Mouse (Mus musculus) cortical plate, adult 2 months (tissue): ENCODE data around the gene Aak1.

Source experiments
- CTCF ChIP-seq: fragments of 200-500 bp; IDR thresholded peaks from 2 replicates; pipeline ENCODE4 v1.5.1; 2011; ENCODE audit warnings: mild to moderate bottlenecking, control low read depth, low read length; ENCODE audit not compliant: insufficient read depth; ENCODE audit errors: extremely low read depth
- POLR2A ChIP-seq: fragments of 200-500 bp; IDR thresholded peaks from 2 replicates; pipeline ENCODE4 v1.6.1; 2011; ENCODE audit warnings: mild to moderate bottlenecking, low read length, control low read depth; ENCODE audit not compliant: insufficient read depth; ENCODE audit errors: extremely low read depth

- TF ChIP-seq CTCF (no peak), POLR2A (no peak)
Observed at GRCm38 (mm10) chr6:86819926-86820325, 29.4 kb upstream of the Aak1 start.
